Mouse (Mus musculus) 3T3-L1 (cell line): ENCODE data around the gene Slc5a3.

Source experiments
- DNase-seq: peaks from one replicate; pipeline ENCODE4 v3.0.0-alpha.2; 2015; ENCODE audit warnings: low read depth, low spot score

Gene Slc5a3

DNA sequence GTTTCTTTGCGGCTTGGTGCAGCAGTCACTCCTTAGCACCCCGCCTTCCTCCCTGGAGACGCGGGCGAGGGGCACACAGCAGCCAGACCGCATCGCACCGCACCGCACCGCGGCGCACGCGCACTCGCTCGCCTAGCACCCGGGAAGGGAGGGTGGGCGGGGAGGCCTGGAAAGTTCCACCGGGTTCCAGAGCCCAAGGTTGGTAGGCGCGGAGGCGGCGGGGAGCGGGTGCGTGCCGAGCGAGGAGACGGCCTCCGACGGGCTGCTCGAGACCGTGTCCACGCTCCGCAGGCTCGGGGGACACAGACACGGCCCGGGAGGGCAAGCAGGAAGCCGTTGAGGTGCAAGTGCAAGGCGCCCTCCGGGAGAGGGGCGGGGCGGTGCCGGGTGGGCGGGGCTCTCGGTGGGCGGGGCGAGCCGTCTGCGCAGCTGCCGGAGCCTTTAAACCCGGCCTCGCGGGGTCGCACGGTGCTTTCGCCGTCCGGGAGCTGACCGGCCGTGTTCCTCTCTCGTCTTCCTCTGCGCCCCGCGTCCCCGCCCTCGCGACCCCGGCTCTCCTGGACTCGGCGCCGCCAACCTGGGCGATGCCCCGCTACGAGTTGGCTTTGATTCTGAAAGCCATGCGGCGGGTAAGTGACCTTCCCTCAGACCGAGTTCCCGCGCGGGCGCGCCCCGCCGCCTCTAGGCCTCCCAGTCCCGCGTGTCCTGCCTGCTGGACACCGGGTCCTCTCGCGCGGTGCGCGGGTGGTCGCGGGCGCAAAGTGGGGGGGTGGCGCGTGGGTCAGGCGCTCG, at the start of gene Slc5a3, which contains the start of the genes Mrps6 and Gm49711:
Gene Slc5a3, plus strand, starts transcription at position 471 of the 792 bp plus-strand sequence.
Gene Mrps6, plus strand, starts transcription at position 419 of the 792 bp plus-strand sequence.
Gene Gm49711, plus strand, starts transcription at position 465 of the 792 bp plus-strand sequence.
- peak; percentile 84 for DNase-seq

DNA sequence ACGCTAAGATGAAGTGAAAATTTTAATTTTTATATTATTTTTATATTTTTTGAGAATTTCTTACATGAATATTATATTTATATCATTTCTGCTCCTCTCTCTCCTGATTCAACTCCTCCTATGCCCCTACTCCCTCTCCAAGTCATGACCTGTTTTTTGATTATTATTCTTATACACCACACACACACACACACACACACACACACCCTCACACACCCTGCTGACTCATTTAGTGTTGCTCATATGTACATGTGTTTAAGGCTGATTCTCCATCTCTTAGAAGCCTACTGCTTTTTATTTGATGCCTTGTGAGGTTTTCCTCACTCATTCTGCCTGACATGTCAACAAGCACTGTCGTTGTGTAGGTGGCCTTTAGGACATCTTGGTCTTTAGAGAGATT, 48.5 kb upstream of the Slc5a3 start:
- peak; percentile 53 for DNase-seq

DNA sequence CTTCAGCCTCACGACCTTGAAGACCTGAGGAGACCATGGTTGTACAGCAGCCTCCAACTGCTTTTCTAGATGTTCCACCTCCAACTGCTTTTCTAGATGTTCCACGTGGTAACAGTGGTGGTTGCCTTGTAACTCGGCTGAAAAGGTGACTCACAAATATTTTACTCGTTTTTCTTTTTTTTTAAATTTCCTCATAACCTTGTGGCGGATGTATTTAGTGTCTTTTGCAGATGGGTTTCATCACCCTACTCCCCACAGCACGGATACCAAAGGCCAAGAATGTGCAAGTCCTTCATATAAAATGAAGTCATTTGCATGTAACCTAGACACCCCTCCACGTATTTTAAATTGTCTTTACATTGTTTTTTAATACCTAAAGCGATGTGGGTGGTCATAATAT, 41.3 kb upstream of the Slc5a3 start:
- peak; percentile 86 for DNase-seq

DNA sequence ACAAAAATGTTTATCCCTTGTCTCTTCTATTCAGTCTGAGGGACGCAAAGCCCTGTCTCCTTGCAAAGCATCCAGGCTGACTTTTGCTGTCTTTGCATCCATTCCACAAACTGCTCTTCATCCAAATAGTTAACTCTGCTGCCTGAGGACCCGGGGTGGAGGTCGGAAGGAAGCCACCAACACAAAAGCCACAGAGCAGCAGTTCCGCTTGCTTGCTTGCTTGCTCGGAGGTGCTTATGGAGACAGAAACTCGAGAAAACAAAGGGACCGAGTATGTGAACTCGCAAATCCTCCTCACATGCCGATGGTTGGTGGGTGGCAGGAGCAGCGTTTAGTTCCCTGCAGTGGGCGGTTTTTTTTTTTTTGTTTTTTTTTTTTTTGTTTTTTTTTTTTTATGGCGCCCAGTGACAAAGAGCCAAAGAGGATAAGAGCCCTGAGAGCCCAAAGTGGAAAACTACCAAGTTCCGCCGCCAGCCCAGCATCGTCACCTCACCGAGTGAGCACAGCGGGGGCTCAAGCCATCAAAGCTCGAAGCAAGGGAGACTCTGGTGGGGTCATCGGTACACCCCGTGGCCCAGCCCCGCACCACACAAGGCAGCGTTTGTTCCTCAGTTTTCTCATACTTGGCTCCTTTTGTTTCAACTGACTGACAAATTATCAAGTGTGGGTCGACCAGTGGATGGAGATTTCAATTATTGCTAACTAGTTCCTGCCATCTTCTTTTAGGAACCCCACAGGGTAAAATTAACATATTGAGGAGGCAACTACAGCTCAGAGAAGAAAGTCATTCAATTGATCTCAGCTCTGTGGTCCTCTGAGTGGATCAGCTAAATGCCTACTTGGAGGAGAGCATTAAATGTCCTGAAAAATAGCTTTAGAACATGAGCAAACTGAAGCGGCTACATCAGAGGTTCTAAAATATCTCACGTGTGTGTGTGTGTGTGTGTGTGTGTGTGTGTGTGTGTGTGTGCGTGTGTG, 38.7 kb upstream of the Slc5a3 start:
- DNase-seq, result no peak

GRCm38 (mm10) chr16:92021656-92022400, 36.3 kb upstream of the Slc5a3 start:
- peak; percentile 87 for DNase-seq

DNA sequence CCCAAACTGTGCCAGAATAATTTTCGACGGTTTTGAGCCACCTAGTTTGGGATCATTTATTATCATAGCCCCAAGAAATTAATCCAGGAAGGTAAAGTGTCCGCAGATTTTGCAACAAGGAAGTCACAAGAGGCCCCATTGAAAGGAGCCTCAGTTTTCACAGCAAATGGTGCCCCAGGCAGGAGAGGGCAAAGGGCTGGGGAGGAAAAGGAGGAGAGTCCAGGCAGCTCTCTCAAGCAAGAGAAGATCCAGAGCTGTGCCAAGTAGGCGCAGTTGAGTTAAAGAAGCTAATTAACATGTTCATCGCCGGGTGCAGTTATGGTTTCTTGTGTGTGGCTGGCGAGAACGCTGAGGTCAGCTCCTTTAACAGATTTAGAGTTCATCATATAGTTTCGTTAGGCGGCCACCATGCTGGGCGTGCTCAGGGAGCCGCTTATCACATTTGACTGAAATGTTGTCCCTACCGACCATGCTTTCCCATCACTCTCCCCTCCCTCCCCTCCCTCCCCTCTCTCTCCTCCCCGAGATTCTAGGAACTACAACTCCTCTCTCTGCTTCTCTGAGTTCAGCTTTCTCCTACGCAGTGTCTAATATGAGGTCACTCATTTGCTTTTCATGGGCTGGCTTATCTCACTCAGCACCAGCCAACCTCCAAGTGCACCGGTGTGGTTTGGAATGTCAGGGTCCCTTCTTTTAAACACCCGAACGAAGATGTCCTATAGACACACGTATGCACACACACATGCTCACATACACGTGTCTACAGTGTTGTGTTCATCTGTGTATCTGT, 35.4 kb upstream of the Slc5a3 start:
- no peak for DNase-seq

DNA sequence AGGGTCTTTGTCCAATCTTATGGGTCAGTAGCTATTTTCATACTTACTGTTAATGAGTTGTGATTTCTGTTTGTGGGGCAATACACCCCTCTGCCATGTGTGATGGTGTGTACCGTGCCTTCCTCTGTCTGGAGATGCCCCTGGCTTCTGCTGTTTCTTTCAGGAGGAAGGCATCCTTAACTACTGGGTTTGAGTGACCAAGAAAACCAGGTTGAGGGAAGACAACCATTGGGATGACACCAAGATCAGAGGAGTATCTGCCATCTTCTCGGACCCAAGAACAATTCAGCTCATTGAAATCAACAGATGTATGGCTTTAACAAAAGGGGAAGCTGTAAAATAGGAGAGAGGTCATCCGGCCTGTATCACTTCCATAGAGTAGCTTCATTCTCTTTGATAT, 24.8 kb upstream of the Slc5a3 start:
- DNase-seq, result no peak

DNA sequence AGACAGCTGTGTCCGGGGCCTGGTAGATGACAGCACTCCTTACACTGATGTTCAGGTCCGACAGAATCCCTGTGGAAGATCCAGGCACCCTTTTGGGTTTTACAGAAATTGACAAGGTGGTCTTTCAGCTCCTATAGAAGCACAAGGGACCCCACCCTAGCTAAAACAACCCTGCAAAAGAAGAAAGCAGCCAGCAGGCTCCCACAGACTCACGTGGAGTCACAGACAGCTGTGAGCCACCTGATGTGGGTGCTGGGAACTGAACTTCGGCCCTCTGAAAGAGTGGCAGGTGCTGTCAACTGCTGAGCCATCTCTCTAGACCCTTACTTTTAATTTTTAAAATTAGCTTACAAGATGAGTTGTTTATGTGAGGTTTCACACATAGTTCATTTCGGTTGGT, 23.4 kb upstream of the Slc5a3 start:
- DNase-seq, result no peak

GRCm38 (mm10) chr16:92036701-92037100, 21.4 kb upstream of the Slc5a3 start:
- no peak for DNase-seq

GRCm38 (mm10) chr16:92037891-92038607, 20.1 kb upstream of the Slc5a3 start:
- no peak for DNase-seq

GRCm38 (mm10) chr16:92039421-92039820, 18.7 kb upstream of the Slc5a3 start:
- peak; percentile 75 for DNase-seq

GRCm38 (mm10) chr16:92039966-92040365, 18.2 kb upstream of the Slc5a3 start:
- no peak for DNase-seq

- DNase-seq, result no peak
Measured at GRCm38 (mm10) chr16:92051777-92052310, 6.3 kb upstream of the Slc5a3 start.

DNA sequence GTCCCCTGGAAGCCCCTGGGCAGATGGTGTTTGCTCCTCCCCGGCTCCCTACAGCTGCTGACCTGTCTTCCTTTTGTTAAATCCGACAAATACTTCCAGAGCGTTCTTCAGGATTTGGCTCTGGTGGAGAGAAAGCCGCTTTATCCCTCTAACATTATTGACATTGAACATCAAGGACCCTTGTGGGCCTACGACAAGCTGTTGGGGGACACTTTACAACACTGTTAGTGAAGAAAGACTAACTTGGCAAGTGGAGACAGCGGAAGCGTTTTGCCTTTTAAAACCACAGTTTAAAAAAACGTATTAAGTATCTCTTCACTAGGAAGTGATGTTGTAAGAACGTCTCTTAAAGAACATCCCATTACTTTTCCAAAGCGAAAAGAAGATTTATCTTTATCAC, 5.6 kb upstream of the Slc5a3 start:
- DNase-seq, result no peak

- DNase-seq, result no peak
Measured at GRCm38 (mm10) chr16:92056711-92057110, 1.4 kb upstream of the Slc5a3 start.

GRCm38 (mm10) chr16:92057456-92057851, 668 bp upstream of the Slc5a3 start:
- no peak for DNase-seq

DNA sequence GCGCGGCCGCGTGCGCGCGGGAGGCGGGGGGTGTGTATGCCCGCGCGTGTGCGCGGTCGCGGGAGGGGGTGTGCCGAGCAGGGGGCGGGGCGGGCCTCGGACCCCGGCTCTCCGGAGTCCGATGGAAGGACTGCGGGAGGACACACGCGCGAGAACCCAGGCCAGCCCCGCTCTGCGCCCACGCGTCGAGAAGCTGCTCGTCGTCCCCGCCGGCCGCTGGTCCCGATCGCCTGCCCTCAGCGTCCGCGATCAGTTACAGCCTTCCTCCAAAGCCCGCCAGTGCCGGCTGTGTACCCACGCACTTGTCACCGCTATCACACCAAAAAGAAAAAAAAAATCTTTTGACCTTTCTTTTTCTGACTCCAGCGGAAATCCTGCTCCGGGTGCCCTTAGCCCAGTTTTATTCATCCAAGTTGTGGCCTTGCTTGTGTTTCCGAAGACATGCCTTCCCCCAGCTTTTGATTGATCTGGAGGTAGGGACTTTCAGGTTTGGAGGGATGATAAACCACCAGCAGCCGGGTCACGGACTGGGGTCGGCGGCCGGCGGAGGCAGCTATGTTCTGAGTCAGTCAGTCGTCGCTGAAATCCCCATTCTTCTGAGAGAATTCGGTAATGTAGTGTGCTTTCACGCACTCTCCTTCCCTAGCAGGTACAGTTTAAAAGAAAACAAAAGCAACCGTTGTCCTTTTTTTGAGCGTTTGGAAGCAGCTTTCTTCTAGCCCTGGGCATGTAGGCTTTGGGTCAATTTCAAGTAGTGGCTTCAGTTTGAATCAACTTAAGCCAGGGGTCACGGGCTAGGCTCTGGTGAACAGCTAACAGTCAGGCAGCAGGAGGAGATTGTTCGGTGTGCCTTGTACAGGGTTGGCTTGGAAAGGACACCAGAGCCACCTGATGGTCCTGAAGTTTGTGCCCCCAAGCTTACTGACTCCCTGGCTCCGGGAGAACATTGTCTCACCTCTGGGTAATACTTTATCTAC, 810 bp downstream of the Slc5a3 start:
- peak; percentile 50 for DNase-seq

GRCm38 (mm10) chr16:92060213-92060612, 2.1 kb downstream of the Slc5a3 start:
- no peak for DNase-seq

DNA sequence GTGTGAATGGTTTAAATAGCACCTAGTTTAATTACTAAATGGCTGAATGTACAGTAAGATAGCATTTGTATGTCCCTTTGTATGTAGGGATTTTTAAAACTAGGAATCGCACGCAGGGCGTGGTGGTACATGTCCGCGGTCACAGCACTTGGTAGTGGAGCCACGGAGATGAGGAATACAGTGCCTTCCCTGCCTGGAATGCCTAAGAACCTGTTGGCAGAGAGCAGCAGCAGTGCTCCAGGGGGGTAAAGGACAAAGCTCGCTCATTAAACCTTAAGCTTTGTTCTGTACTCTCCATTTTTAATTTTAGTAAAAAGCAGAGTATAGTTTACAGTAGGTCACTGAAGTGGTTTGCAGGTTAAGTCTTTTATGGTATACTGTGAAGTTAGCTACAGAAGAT, 3.5 kb downstream of the Slc5a3 start:
- DNase-seq, result no peak
